Mouse (Mus musculus): Measurements from ENCODE around the gene Git2. TPM values are rescaled to one million over a fixed set of nuclear protein-coding genes. Genes with fewer than 3 reads are reported as not detected.

Gene Git2
- polyA plus RNA-seq, 1 experiment, result 21.6 TPM

DNA sequence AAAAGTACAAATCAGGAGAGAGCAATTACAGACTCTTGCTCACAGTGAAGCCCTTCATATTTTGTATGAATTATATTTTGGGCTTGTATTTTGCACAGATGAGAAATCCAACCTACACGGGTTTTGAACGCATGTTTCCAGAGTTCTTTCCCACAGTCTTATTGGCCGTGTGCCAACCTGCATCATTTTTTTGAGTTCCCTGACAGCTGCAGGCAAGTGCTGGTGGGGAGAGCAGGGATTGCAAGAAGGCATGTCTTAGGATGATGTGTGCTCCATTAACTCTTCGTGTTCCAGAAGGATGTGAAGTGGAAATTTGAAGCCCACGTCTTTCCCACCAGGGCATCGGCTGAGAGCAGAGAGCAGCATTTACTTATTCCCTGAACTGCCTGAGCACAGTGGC is 41.3 kb upstream of the Git2 start:
- peaks cover 6% of the 10 kb centered on the region for H3K79me2 ChIP-seq (ENCODE audit: control insufficient read depth, insufficient read depth)
- TF ChIP-seq POLR2A (IDR thresholded peaks at IDR 0.05; ENCODE audit: insufficient read length, low read depth) (no peak), MYOG (IDR thresholded peaks at IDR 0.05; ENCODE audit: control insufficient read depth in 1 of 3, insufficient read depth in 1 of 3, insufficient read length in 2 of 3, low read depth in 2 of 3) (no peak), CEBPB (IDR thresholded peaks at IDR 0.05; ENCODE audit: insufficient read depth, poor library complexity, severe bottlenecking) (no peak), TCF12 (IDR thresholded peaks at IDR 0.05; ENCODE audit: insufficient read depth, poor library complexity, severe bottlenecking) (no peak), USF1 (IDR thresholded peaks at IDR 0.05; ENCODE audit: low read depth) (no peak), TCF3 (IDR thresholded peaks at IDR 0.05; ENCODE audit: insufficient read length, low read depth) (no peak), MYOD1 (IDR thresholded peaks at IDR 0.05; ENCODE audit: control insufficient read depth in 1 of 3, insufficient read length in 2 of 3, low read depth in 2 of 3) (no peak), REST (IDR thresholded peaks at IDR 0.05; ENCODE audit: insufficient read depth, insufficient read length) (no peak), SRF (IDR thresholded peaks at IDR 0.05; ENCODE audit: control insufficient read depth, insufficient read length, low read depth) (no peak), MAX (IDR thresholded peaks at IDR 0.05; ENCODE audit: low read depth) (no peak), E2F4 (IDR thresholded peaks at IDR 0.05; ENCODE audit: insufficient read depth) (no peak), POLR2AphosphoS2 (IDR thresholded peaks at IDR 0.05; ENCODE audit: insufficient read length, low read depth) (no peak)
- no peaks in the 10 kb centered on the region for H3K36me3 ChIP-seq (ENCODE audit: control insufficient read depth, insufficient read depth)
- no peak overlapping the region for H3K4me2 ChIP-seq (ENCODE audit: low read depth)
- H3K4me3 ChIP-seq, result no peak overlapping the region
- H3ac ChIP-seq (ENCODE audit: control insufficient read depth, insufficient read length), result no peak overlapping the region
- no peaks in the 10 kb centered on the region for H3K27me3 ChIP-seq (ENCODE audit: control insufficient read depth, insufficient read depth, insufficient read length)

DNA sequence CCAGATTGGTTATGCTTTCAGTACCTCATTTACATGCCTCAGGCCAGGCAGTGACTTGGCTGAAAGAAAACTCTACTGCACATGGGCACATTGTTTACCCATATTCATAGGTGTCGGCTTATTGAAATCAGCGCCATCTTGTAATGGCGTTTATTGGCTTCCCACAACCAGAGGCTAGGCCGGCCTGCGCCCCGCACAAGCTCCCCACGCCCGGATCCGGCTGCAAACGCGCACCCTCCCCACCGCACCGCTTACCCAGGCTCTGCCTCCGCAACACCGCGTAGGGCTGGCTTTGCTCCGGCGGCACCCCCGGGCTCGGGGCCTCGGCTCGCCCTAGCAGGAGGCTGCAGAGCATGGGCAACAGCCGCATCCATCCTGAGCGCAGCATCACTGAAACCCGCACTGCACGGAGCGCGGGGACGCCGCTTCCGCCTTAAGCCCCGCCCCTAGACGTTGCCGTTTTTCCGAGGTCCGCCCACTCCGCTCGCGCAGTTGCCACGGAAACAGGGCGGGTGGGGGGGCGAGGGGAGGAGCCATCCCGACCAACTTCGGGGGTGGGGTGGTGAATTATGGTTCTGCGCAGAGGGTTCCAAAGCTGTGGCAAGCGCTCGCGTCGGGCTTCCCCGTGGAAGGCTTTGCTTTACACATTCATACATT is 38.3 kb upstream of the Git2 start:
- H3K79me2 ChIP-seq (ENCODE audit: control insufficient read depth, insufficient read depth), result peaks cover 6% of the 10 kb centered on the region
- peak overlapping the region; percentile 64 for H3K4me2 ChIP-seq (ENCODE audit: low read depth)
- H3K36me3 ChIP-seq (ENCODE audit: control insufficient read depth, insufficient read depth), result no peaks in the 10 kb centered on the region
- peak overlapping the region; percentile 30 for H3K4me3 ChIP-seq
- peak overlapping the region; percentile 7 for H3ac ChIP-seq (ENCODE audit: control insufficient read depth, insufficient read length)
- TF ChIP-seq TCF12 (IDR thresholded peaks at IDR 0.05; ENCODE audit: insufficient read depth, poor library complexity, severe bottlenecking), result no peak
- TF ChIP-seq POLR2AphosphoS2 (IDR thresholded peaks at IDR 0.05; ENCODE audit: insufficient read length, low read depth), result peak; percentile 90
- no peak for TF ChIP-seq CEBPB (IDR thresholded peaks at IDR 0.05; ENCODE audit: insufficient read depth, poor library complexity, severe bottlenecking)
- TF ChIP-seq REST (IDR thresholded peaks at IDR 0.05; ENCODE audit: insufficient read depth, insufficient read length), result no peak
- no peak for TF ChIP-seq MAX (IDR thresholded peaks at IDR 0.05; ENCODE audit: low read depth)
- peak in 1 of 3 experiments; percentile 17 for TF ChIP-seq MYOD1 (IDR thresholded peaks at IDR 0.05; ENCODE audit: control insufficient read depth in 1 of 3, insufficient read length in 2 of 3, low read depth in 2 of 3)
- no peak for TF ChIP-seq SRF (IDR thresholded peaks at IDR 0.05; ENCODE audit: control insufficient read depth, insufficient read length, low read depth)
- TF ChIP-seq POLR2A (IDR thresholded peaks at IDR 0.05; ENCODE audit: insufficient read length, low read depth), result peak; percentile 95
- no peak for TF ChIP-seq USF1 (IDR thresholded peaks at IDR 0.05; ENCODE audit: low read depth)
- TF ChIP-seq TCF3 (IDR thresholded peaks at IDR 0.05; ENCODE audit: insufficient read length, low read depth), result no peak
- no peak for TF ChIP-seq MYOG (IDR thresholded peaks at IDR 0.05; ENCODE audit: control insufficient read depth in 1 of 3, insufficient read depth in 1 of 3, insufficient read length in 2 of 3, low read depth in 2 of 3)
- no peak for TF ChIP-seq E2F4 (IDR thresholded peaks at IDR 0.05; ENCODE audit: insufficient read depth)
- no peaks in the 10 kb centered on the region for H3K27me3 ChIP-seq (ENCODE audit: control insufficient read depth, insufficient read depth, insufficient read length)

DNA sequence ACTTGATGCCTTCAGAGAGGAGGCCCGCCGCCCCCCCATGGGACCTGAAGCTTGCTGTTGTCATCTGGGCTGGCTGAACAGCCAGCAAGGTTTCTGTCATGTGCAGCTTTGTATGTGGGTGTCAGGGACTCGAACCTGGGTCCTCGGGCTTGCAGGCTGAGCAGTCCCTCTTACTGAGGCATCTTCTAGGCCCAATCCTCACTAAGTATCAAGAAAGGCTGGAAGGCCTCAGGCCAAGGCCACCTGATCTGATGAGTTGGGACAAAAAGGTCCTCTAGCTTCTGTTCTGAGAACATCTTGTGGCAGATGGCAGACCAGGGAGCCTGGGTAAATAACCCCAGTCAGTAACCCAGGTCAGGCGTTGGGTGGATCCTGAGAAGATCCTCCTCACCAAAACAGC is 34.5 kb upstream of the Git2 start:
- H3K79me2 ChIP-seq (ENCODE audit: control insufficient read depth, insufficient read depth), result peaks cover 6% of the 10 kb centered on the region
- H3K36me3 ChIP-seq (ENCODE audit: control insufficient read depth, insufficient read depth), result no peaks in the 10 kb centered on the region
- H3K27me3 ChIP-seq (ENCODE audit: control insufficient read depth, insufficient read depth, insufficient read length), result no peaks in the 10 kb centered on the region
- H3ac ChIP-seq (ENCODE audit: control insufficient read depth, insufficient read length), result no peak overlapping the region
- no peak overlapping the region for H3K4me2 ChIP-seq (ENCODE audit: low read depth)
- TF ChIP-seq TCF3 (IDR thresholded peaks at IDR 0.05; ENCODE audit: insufficient read length, low read depth), result no peak
- H3K4me3 ChIP-seq, result no peak overlapping the region

- TF ChIP-seq E2F4 (IDR thresholded peaks at IDR 0.05; ENCODE audit: insufficient read depth) (no peak), MAX (IDR thresholded peaks at IDR 0.05; ENCODE audit: low read depth) (no peak), MYOG (IDR thresholded peaks at IDR 0.05; ENCODE audit: control insufficient read depth in 1 of 3, insufficient read depth in 1 of 3, insufficient read length in 2 of 3, low read depth in 2 of 3) (no peak), POLR2AphosphoS2 (IDR thresholded peaks at IDR 0.05; ENCODE audit: insufficient read length, low read depth) (no peak), REST (IDR thresholded peaks at IDR 0.05; ENCODE audit: insufficient read depth, insufficient read length) (no peak), TCF12 (IDR thresholded peaks at IDR 0.05; ENCODE audit: insufficient read depth, poor library complexity, severe bottlenecking) (no peak), USF1 (IDR thresholded peaks at IDR 0.05; ENCODE audit: low read depth) (no peak)
- Histone ChIP-seq H3K79me2 (ENCODE audit: control insufficient read depth, insufficient read depth) (peaks cover 6% of the 10 kb centered on the region), H3K4me3 (no peak overlapping the region), H3ac (ENCODE audit: control insufficient read depth, insufficient read length) (no peak overlapping the region), H3K27me3 (ENCODE audit: control insufficient read depth, insufficient read depth, insufficient read length) (no peaks in the 10 kb centered on the region), H3K4me2 (ENCODE audit: low read depth) (no peak overlapping the region), H3K36me3 (ENCODE audit: control insufficient read depth, insufficient read depth) (no peaks in the 10 kb centered on the region)
Measured at GRCm38 (mm10) chr5:114809181-114809756, 34.0 kb upstream of the Git2 start.

DNA sequence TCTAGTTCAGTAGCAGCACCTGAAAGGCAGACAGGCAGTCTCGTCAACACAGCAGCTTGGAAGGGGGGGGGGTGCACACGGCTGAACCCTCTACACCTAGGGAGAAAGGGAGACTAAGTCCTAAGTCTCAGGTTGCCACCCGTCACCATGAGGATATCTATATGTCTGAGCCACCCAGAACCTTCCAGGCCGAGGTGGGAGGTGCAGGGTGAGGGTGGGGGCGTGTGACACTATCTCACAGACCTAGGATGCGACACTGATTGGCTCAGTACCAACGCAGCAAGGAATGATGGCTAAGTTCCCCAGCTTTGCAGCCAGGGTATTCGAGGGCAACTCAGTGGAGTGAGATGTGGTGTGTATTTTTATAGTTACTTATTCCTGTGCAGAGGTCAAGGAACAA is 33.1 kb upstream of the Git2 start:
- Histone ChIP-seq H3K4me3 (no peak overlapping the region), H3ac (ENCODE audit: control insufficient read depth, insufficient read length) (no peak overlapping the region), H3K36me3 (ENCODE audit: control insufficient read depth, insufficient read depth) (no peaks in the 10 kb centered on the region), H3K4me2 (ENCODE audit: low read depth) (no peak overlapping the region), H3K79me2 (ENCODE audit: control insufficient read depth, insufficient read depth) (peaks cover 6% of the 10 kb centered on the region), H3K27me3 (ENCODE audit: control insufficient read depth, insufficient read depth, insufficient read length) (no peaks in the 10 kb centered on the region)
- peak; percentile 9 for TF ChIP-seq POLR2AphosphoS2 (IDR thresholded peaks at IDR 0.05; ENCODE audit: insufficient read length, low read depth)
- TF ChIP-seq SRF (IDR thresholded peaks at IDR 0.05; ENCODE audit: control insufficient read depth, insufficient read length, low read depth), result no peak

All from myocyte (in vitro differentiated cells).